Mouse (Mus musculus) limb, embryonic 10.5 days (tissue): ENCODE data around the gene Gal3st1. TPM values are rescaled to one million over a fixed set of nuclear protein-coding genes. Genes with fewer than 3 reads are reported as not detected.

Experiments
- DNase-seq: peaks from one replicate; pipeline ENCODE4 v3.0.0-alpha.2; 2017; ENCODE audit warnings: low spot score
- H3K27ac ChIP-seq: fragments of 300-500 bp; sonication (generic); 2 replicates; pipeline ENCODE4 v1.5.1; 2016; ENCODE audit warnings: mild to moderate bottlenecking
- H3K27me3 ChIP-seq: fragments of 300-500 bp; sonication (generic); 2 replicates; pipeline ENCODE4 v1.6.1; 2016; ENCODE audit warnings: low read depth, mild to moderate bottlenecking; ENCODE audit not compliant: poor library complexity, severe bottlenecking
- H3K36me3 ChIP-seq: fragments of 300-500 bp; sonication (generic); 2 replicates; pipeline ENCODE4 v1.6.1; 2016; ENCODE audit warnings: mild to moderate bottlenecking, moderate library complexity
- H3K4me1 ChIP-seq: fragments of 300-500 bp; sonication (generic); 2 replicates; pipeline ENCODE4 v1.6.1; 2016
- H3K4me3 ChIP-seq: fragments of 300-500 bp; sonication (generic); 2 replicates; pipeline ENCODE4 v1.5.1; 2016; ENCODE audit warnings: mild to moderate bottlenecking, moderate library complexity
- H3K9me3 ChIP-seq: fragments of 300-500 bp; sonication (generic); replicated peaks from 2 replicates; pipeline ENCODE4 v1.6.1; 2016; ENCODE audit warnings: mild to moderate bottlenecking
- WGBS: fragments of 180-500 bp; shearing (Covaris S2); methylation state at CpG from one replicate; pipeline ENCODE4 v1.1.7; 2016; 5-methylcytosine and 5-hydroxymethylcytosine counted together
- polyA plus RNA-seq: library from polyadenylated mRNA; unstranded; fragments of >200 nt; fragmentation: Nextera tagmentation; extraction: Ambion mirVana; gene quantifications from 2 replicates; pipeline ENCODE4 v1.2.1, GENCODE M21; 2016

The Gal3st1 gene
- polyA plus RNA-seq, 1 experiment from 2014 or later: 1.8 TPM

GRCm38 (mm10) chr11:4046526-4046925, 63.1 kb downstream of the Gal3st1 start:
- no peak overlapping the region for H3K27ac ChIP-seq
- no peaks in the 10 kb centered on the region for H3K4me1 ChIP-seq
- 90% methylated on average over 5 of the region's 5 CpGs for WGBS

GRCm38 (mm10) chr11:4047766-4048165, 64.3 kb downstream of the Gal3st1 start:
- H3K9me3 ChIP-seq: no peaks in the 10 kb centered on the region
- no peaks in the 10 kb centered on the region for H3K27me3 ChIP-seq
- no peaks in the 10 kb centered on the region for H3K36me3 ChIP-seq
- no peak overlapping the region for H3K4me3 ChIP-seq
- no peak overlapping the region for H3K27ac ChIP-seq
- WGBS: 92% methylated on average over 2 of the region's 2 CpGs
- DNase-seq: no peak
- H3K4me1 ChIP-seq: no peaks in the 10 kb centered on the region

More at GRCm38 (mm10) chr11:4046526-4046925, 63.1 kb downstream of the Gal3st1 start:
- no peak for DNase-seq
- no peaks in the 10 kb centered on the region for H3K27me3 ChIP-seq
- no peaks in the 10 kb centered on the region for H3K36me3 ChIP-seq
- no peaks in the 10 kb centered on the region for H3K9me3 ChIP-seq
- no peak overlapping the region for H3K4me3 ChIP-seq

GRCm38 (mm10) chr11:4048438-4048837, 65.0 kb downstream of the Gal3st1 start:
- 85% methylated on average over 6 of the region's 6 CpGs for WGBS
- H3K27ac ChIP-seq: no peak overlapping the region
- H3K4me3 ChIP-seq: no peak overlapping the region
- H3K9me3 ChIP-seq: no peaks in the 10 kb centered on the region
- no peaks in the 10 kb centered on the region for H3K4me1 ChIP-seq
- H3K27me3 ChIP-seq: no peaks in the 10 kb centered on the region
- H3K36me3 ChIP-seq: no peaks in the 10 kb centered on the region
- DNase-seq: no peak

Other genes with a start within 250 kb of the Gal3st1 start
- gene Osbp2, start 119.7 kb upstream of the Gal3st1 start, polyA plus RNA-seq: 0.23 and 0.34 TPM in 2 replicates
- gene 4921536K21Rik, start 88.5 kb upstream of the Gal3st1 start, polyA plus RNA-seq: 0.67 and 0.70 TPM in 2 replicates
- gene Dusp18, start 88.4 kb upstream of the Gal3st1 start, polyA plus RNA-seq: 12.9 and 17.0 TPM in 2 replicates
- gene Slc35e4, start 69.0 kb upstream of the Gal3st1 start, polyA plus RNA-seq: 2.5 and 2.6 TPM in 2 replicates
- 19.5 and 23.9 TPM in 2 replicates for gene Tcn2, start 51.5 kb upstream of the Gal3st1 start, polyA plus RNA-seq
- gene Pes1, start 19.7 kb upstream of the Gal3st1 start, polyA plus RNA-seq: 106 and 115 TPM in 2 replicates
- gene 4930556J24Rik, start 6.9 kb upstream of the Gal3st1 start, polyA plus RNA-seq: 0.13 and 0.25 TPM in 2 replicates
- gene Sec14l4, start 47.8 kb downstream of the Gal3st1 start, polyA plus RNA-seq: 0.06 TPM in 1 of 2 replicates, not detected in the other
- gene Sec14l3, start 81.2 kb downstream of the Gal3st1 start, polyA plus RNA-seq: not detected in 2 replicates
- gene Mtfp1, start 111.8 kb downstream of the Gal3st1 start, polyA plus RNA-seq: 12.5 and 16.2 TPM in 2 replicates
- 1.5 and 2.7 TPM in 2 replicates for gene Sec14l2, start 139.8 kb downstream of the Gal3st1 start, polyA plus RNA-seq
- 16.3 and 23.3 TPM in 2 replicates for gene Rnf215, start 151.6 kb downstream of the Gal3st1 start, polyA plus RNA-seq
- gene Ccdc157, start 176.7 kb downstream of the Gal3st1 start, polyA plus RNA-seq: 7.9 and 9.4 TPM in 2 replicates
- 101 and 105 TPM in 2 replicates for gene Sf3a1, start 176.7 kb downstream of the Gal3st1 start, polyA plus RNA-seq
- gene Tbc1d10a, start 203.2 kb downstream of the Gal3st1 start, polyA plus RNA-seq: 27.4 and 37.4 TPM in 2 replicates
- gene Castor1, start 234.6 kb downstream of the Gal3st1 start, polyA plus RNA-seq: 1.8 and 2.1 TPM in 2 replicates